Comparison of ENCODE assay signal across 9 mouse cellular contexts in the genomic region with DNA sequence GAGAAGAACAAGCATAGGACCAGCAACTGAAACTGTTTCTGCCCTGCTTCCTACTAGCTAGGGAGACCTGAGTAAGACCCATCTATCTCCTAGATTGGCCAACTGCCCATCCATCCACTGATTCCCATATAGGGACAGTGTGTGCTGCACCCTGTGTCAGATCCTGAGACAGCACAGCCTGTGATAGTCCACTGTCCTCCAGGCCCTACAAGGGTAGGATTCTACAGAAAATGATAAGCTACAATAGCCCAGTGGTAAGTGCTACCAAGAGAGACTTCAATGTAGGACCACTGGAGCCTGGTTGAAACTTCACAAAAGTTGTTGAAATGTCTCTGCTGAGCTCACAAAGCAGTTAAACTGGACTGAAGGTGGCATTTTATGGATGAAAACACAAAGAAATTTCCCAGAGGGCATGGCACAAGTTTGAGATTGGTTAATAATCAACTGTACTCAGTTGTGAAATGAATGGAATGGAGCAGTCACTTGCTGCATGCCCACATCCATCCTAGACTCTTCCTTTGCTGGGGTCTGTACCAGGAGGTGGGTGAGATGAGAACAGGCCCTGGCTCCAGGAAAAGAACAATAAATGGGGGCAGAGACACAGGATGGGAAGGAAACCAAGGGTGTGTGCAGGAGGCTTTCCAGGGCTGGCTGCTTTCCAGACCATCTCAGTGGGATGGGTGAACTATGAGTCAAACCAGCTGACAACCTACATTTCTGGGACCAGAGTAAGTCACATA. TPM values are rescaled to one million over a fixed set of nuclear protein-coding genes. Genes with fewer than 3 reads are reported as not detected.
DNase-seq lines count a peak whose midpoint lies in the region; ATAC-seq and TF ChIP-seq lines count a peak whose summit lies in the region.
"Had no signal": no experiment of that assay in that cellular context is flagged by ENCODE, and none has a peak within 500 bp of the region (broad histone marks: within the 10 kb centered on the region; RNA-seq: fewer than 3 reads in every experiment).

No protein-coding gene starts in this region.

- no peak overlapping the region for H3K4me2 ChIP-seq in liver, postnatal 0 days (ENCODE audit: low read depth, low read length)
- H3K4me2 ChIP-seq in intestine, embryonic 15.5 days (replicated peaks) = no peak overlapping the region

- H3K9me3 ChIP-seq in liver, postnatal 0 days (ENCODE audit: low read length) = peaks cover 14% of the 10 kb centered on the region; the same call in 1 of the 2 replicates
- no peaks in the 10 kb centered on the region for H3K9me3 ChIP-seq in intestine, embryonic 15.5 days
- peaks cover 12% of the 10 kb centered on the region for H3K9me3 ChIP-seq in forebrain, embryonic 10.5 days

- no peaks in the 10 kb centered on the region for H3K27me3 ChIP-seq in liver, postnatal 0 days (ENCODE audit: insufficient read depth, low read length)
- no peaks in the 10 kb centered on the region for H3K27me3 ChIP-seq in intestine, embryonic 15.5 days (replicated peaks)
- 0 out of 2 replicates have a peak, but pooled peaks cover under 1% of the 10 kb centered on the region for H3K27me3 ChIP-seq in forebrain, embryonic 10.5 days (ENCODE audit: poor library complexity, severe bottlenecking)

- H3K4me1 ChIP-seq in liver, postnatal 0 days (ENCODE audit: insufficient read depth) = peaks cover 31% of the 10 kb centered on the region
- peaks cover 22% of the 10 kb centered on the region for H3K4me1 ChIP-seq in intestine, embryonic 15.5 days (replicated peaks)
- H3K4me1 ChIP-seq in forebrain, embryonic 10.5 days = peaks cover 20% of the 10 kb centered on the region

- ATAC-seq in liver, postnatal 0 days = peak; percentile 19; the same call in 1 of the 2 replicates
- peak; percentile 48 for ATAC-seq in intestine, embryonic 15.5 days

- TF ChIP-seq EP300 in liver, postnatal 0 days (IDR thresholded peaks at IDR 0.05; ENCODE audit: low read depth) = no peak

- H3K4me3 ChIP-seq in liver, postnatal 0 days (ENCODE audit: low read depth, low read length) = no peak overlapping the region
- H3K4me3 ChIP-seq in intestine, embryonic 15.5 days (replicated peaks) = no peak overlapping the region
- H3K4me3 ChIP-seq in forebrain, embryonic 10.5 days = no peak overlapping the region
- H3K4me3 ChIP-seq: myocyte had no signal

- TF ChIP-seq CTCF in liver, postnatal 0 days (IDR thresholded peaks at IDR 0.05; ENCODE audit: low read depth) = no peak

- no peak for DNase-seq in liver, postnatal 0 days
- no peak for DNase-seq in liver
- DNase-seq in brain, adult 2 months (ENCODE audit: low read depth, low spot score) = peak; percentile 79
- DNase-seq in lung, postnatal 14 days = peak; percentile 81
- DNase-seq in c-Kit-positive CD71-positive TER-119-positive erythroid progenitor cells, embryonic 14.5 days (ENCODE audit: low spot score) = no peak
- DNase-seq in spleen, postnatal 10 days (ENCODE audit: low spot score in 2 of 2) = no peak
- no peak for DNase-seq in forebrain, embryonic 10.5 days (ENCODE audit: extremely low spot score, low spot score)

- H3K9ac ChIP-seq in liver, postnatal 0 days (replicated peaks) = no peak overlapping the region
- H3K9ac ChIP-seq in intestine, embryonic 15.5 days = no peak overlapping the region

- no peak overlapping the region for H3K27ac ChIP-seq in liver, postnatal 0 days (ENCODE audit: low read depth)
- H3K27ac ChIP-seq in intestine, embryonic 15.5 days = 0 out of 2 replicates have a peak overlapping the region, but pooled peaks have one; percentile 0
- no peak overlapping the region for H3K27ac ChIP-seq in forebrain, embryonic 10.5 days

- H3K36me3 ChIP-seq in liver, postnatal 0 days (replicated peaks; ENCODE audit: insufficient read depth, low read length) = peaks cover 5% of the 10 kb centered on the region; the same call in 1 of the 2 replicates
- no peaks in the 10 kb centered on the region for H3K36me3 ChIP-seq in intestine, embryonic 15.5 days
- H3K36me3 ChIP-seq in forebrain, embryonic 10.5 days (replicated peaks) = no peaks in the 10 kb centered on the region

RNA-seq across cellular contexts. Expression of gene Traf5, which starts 15.4 kb away (rescaled TPM):
- polyA plus RNA-seq in liver, postnatal 0 days (2015; fragmentation: Nextera tagmentation; extraction: Ambion mirVana) = 3.4 and 4.2 TPM in 2 replicates
- polyA plus RNA-seq in intestine, embryonic 15.5 days (2015; fragmentation: Nextera tagmentation; extraction: Ambion mirVana) = 19.6 and 21.3 TPM in 2 replicates
- polyA plus RNA-seq in forebrain, embryonic 10.5 days (2016; fragmentation: Nextera tagmentation; extraction: Ambion mirVana) = 2.3 and 4.1 TPM in 2 replicates

Comparison
In these comparisons a context has a peak if more than half of its experiments do, and no peak if none do; other contexts are left out.
1. DNase-seq: peak in brain, adult 2 months (single experiment) and lung, postnatal 14 days (single experiment); none in liver, postnatal 0 days (single experiment), liver (single experiment), c-Kit-positive CD71-positive TER-119-positive erythroid progenitor cells, embryonic 14.5 days (single experiment), spleen, postnatal 10 days (0 of 2) and forebrain, embryonic 10.5 days (single experiment).